Mouse (Mus musculus): ENCODE measurements around the gene Dppa3.
A peak's percentile ranks its signal among the peaks of the same experiment; 100 is the strongest.

Dppa3 gene

DNA sequence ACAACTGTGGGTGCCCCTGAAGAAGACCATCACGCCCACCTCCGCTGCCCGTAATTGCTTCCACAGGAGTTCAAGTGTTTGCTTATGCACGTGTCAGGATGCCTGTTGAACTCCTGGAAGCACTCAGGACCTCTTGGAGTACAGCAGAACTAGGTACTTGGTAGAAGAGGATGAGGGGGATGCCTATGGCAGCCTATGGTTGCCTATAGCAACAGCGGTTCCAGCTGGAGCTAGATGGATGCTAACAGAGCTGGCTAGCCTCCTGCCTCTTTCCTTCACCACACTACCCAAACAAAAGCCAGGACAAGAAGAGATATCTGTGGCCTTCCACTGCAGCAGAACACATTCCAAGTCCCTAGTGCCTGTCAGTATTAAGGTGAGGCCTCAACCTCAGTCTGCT, 41.5 kb downstream of the Dppa3 start:
- peak; percentile 57 for DNase-seq (ENCODE audit: low read depth, low spot score)

DNA sequence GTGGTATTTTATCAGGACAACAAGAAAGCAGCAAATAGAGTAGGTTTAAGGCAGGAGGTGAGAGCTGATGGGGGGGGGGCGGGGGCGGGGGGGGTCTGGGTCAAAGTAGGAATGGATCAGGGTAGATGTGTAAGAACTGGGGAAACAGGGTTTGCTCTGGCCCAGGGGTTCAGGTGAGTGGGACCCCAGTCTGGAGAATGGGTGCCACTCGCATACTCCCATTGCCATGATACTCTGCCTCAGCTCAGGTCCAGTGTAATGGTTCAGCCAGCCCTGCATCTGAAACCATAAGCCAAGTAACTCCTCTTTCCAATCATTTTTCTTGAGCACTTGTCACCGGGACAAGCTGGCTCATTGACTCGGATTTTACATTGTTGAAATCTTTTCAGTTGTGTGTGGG, 42.6 kb downstream of the Dppa3 start:
- no peak for DNase-seq (ENCODE audit: low read depth, low spot score)

DNA sequence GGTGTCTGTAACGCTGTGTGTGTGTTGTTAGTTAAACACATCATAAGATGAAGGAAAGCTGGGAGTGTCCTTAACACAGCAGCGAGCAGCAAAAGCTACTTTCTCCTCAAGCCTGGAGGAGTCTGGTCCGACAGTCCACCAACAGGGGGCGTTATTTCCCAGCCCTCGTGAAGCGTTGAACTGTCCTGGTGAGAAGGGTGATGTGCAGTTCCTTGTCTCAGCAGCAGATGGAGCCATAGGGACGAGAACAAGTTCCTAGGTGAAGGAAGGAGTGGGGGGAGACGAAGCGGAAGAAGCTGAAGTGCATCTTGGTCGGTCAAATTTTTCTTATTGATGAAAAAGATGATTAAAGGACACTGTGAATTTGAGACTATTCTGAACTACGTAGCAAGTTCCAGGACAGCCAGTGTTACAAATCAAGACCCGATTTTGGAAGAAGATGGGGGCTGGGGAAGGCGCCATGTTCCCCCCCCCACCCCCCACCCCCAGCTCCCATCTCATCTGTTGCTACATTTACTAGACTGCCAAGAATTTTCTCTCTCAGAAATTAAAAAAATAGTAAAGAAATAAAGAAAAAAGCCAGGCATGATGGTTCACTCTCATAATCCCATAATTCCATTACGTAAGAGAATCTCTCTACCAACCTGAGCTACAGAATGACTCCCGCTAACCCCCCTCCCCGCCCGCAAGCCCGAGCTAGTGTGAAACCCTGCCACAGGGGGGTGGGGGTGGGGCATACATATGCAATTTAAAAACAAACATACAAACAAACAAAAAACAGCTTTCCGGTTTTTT, 43.4 kb downstream of the Dppa3 start:
- peak; percentile 98 for DNase-seq (ENCODE audit: low read depth, low spot score)

DNA sequence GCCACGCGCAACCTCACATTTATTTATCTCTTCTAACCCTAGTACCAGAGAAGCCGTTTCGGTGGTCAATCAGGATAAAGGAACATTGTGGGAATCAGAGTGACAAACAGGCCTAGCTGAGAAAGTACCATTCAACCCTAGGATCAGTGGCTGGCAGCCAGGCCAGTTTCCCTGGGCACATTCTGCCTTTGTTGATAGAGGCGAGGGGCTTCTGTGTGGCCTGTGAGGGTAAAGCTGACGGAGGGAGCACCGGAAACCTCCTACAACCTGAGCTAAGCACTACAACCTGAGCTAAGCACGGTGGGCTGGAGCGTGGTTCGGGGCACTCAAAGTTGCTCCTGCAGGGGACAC, 44.0 kb downstream of the Dppa3 start:
- peak; percentile 63 for DNase-seq (ENCODE audit: low read depth, low spot score)

DNA sequence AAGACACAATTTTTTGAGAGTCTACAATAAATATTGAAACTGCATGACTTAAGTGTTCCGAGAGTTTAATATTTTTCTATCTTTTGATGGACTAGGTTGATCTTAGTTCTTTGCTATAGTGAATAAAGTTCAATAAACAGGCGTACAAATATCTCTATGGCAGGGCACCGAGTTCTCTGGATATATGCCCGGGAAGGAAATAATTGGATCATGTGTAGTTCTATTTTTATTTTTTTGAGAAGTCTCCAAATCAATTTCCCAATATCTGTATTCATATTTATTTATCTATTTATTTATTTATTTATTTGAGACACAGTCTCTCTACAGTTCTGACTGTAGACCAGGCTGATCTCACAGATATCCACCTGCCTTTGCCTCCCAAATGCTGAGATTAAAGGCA, 44.6 kb downstream of the Dppa3 start:
- DNase-seq (ENCODE audit: low read depth, low spot score) = no peak

DNA sequence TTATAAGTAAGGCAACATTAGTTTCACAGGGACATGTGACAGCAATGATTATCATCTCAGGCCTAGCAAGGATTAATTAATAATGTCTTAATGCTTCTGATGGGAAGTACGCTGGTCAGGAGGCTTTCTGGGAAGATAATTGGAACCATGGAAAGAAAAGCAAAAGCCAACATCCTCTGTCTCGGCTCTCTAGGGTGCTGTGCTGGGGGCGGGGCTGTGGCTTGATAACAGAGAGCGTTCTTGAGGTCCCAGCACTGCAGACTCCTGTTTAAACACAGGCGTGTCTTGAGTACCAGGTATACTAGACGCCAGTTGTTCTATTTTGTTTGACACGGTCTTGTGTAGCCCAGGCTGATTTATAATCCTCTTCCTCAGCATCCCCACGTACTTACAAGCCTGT, 46.5 kb downstream of the Dppa3 start:
- DNase-seq (ENCODE audit: low read depth, low spot score) = no peak

Data from R1 (cell line).